Mouse (Mus musculus) cortical plate, adult 2 months (tissue): ENCODE measurements around the gene Txndc12.

Experiments used
- CTCF ChIP-seq: fragments of 200-500 bp; IDR thresholded peaks from 2 replicates; pipeline ENCODE4 v1.5.1; 2011; ENCODE audit warnings: mild to moderate bottlenecking, control low read depth, low read length; ENCODE audit not compliant: insufficient read depth; ENCODE audit errors: extremely low read depth
- POLR2A ChIP-seq: fragments of 200-500 bp; IDR thresholded peaks from 2 replicates; pipeline ENCODE4 v1.6.1; 2011; ENCODE audit warnings: mild to moderate bottlenecking, low read length, control low read depth; ENCODE audit not compliant: insufficient read depth; ENCODE audit errors: extremely low read depth

DNA sequence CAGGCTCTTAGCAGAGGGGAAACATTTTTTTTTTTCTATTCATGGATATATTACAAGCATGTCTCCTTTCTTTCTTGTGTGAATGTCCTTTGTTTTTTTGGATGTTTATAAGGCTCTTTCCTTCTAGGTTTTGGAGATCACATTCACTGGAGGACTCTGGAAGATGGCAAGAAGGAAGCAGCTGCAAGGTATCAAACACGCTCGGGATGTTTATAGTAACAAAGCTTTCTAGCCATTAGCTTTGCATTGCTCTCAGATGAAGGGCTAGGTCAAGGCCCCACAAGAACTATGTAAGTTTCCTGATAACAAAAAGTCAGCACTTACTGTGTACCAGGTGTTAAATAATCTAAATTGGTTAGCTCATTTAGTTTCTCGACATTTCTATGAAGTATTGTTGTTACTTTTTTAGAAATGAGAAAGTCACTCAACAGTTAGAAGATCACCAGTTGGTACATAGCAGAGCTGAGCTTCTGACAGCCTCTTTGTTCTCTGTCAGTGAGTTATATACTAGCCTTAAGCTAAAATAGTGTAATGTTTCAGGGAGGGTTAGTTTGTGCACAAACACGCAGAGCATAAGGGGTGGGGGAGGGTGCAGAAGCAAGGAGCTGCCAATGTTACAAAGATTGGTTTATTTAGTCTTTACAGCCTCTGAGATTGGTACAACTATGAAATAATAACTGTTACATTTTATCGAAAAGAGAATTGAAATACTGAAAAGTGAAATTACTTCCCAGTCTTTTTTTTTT lies 11.6 kb downstream of the Txndc12 start:
- no peak for TF ChIP-seq CTCF
- no peak for TF ChIP-seq POLR2A
